Mouse (Mus musculus) MEL (cell line): ENCODE data around the gene Grk5. TPM values are rescaled to one million over a fixed set of nuclear protein-coding genes. Genes with fewer than 3 reads are reported as not detected.

ENCODE experiments used
- DNase-seq: peaks from one replicate; pipeline ENCODE4 v3.0.0; 2011; ENCODE audit warnings: low read depth, low spot score
- H3K27ac ChIP-seq: 2 replicates; pipeline ENCODE4 v1.5.1; 2012; ENCODE audit warnings: low read depth, mild to moderate bottlenecking, control low read depth, low read length, moderate library complexity; ENCODE audit not compliant: control insufficient read depth
- H3K27me3 ChIP-seq, 2 experiments: fragments of 150-350 bp in 1 of 2; sonication (generic) in 1 of 2; 2 replicates each; pipeline ENCODE4 v1.6.1; 2012; ENCODE audit warnings: low read length in 2 of 2, mild to moderate bottlenecking in 2 of 2, improper control_type of control experiment in 1 of 2, moderate library complexity in 1 of 2; ENCODE audit not compliant: insufficient read depth in 2 of 2, control insufficient read depth in 1 of 2
- H3K36me3 ChIP-seq, 2 experiments: 2 replicates each; pipeline ENCODE4 v1.6.1; 2012 to 2014; ENCODE audit warnings: low read length in 2 of 2, improper control_type of control experiment in 1 of 2, inconsistent platforms in 1 of 2, mild to moderate bottlenecking in 1 of 2; ENCODE audit not compliant: insufficient read depth in 2 of 2, control insufficient read depth in 1 of 2
- H3K4me1 ChIP-seq, 2 experiments: fragments of 150-350 bp in 1 of 2; sonication (generic) in 1 of 2; 2 replicates each; pipeline ENCODE4 v1.6.1; 2012; ENCODE audit warnings: low read length in 2 of 2, improper control_type of control experiment in 1 of 2, mild to moderate bottlenecking in 1 of 2; ENCODE audit not compliant: insufficient read depth in 2 of 2, control insufficient read depth in 1 of 2
- H3K4me3 ChIP-seq, 2 experiments: fragments of 150-350 bp in 1 of 2; sonication (generic) in 1 of 2; 2 replicates each; pipeline ENCODE4 v1.5.1; 2012; ENCODE audit warnings: low read depth in 2 of 2, low read length in 2 of 2, mild to moderate bottlenecking in 2 of 2, moderate library complexity in 2 of 2, control low read depth in 1 of 2, improper control_type of control experiment in 1 of 2; ENCODE audit not compliant: control insufficient read depth in 1 of 2, insufficient read depth in 1 of 2
- H3K79me2 ChIP-seq: 2 replicates; pipeline ENCODE4 v1.6.1; 2012; ENCODE audit warnings: mild to moderate bottlenecking, low read length, moderate library complexity; ENCODE audit not compliant: control insufficient read depth, poor library complexity, insufficient read depth
- H3K9ac ChIP-seq: 2 replicates; pipeline ENCODE4 v1.6.1; 2012; ENCODE audit warnings: low read depth, mild to moderate bottlenecking, control low read depth, low read length, moderate library complexity; ENCODE audit not compliant: control insufficient read depth, poor library complexity, severe bottlenecking
- H3K9me3 ChIP-seq: fragments of 150-350 bp; sonication (generic); replicated peaks from 2 replicates; pipeline ENCODE4 v1.6.1; 2012; ENCODE audit warnings: mild to moderate bottlenecking, low read length, improper control_type of control experiment, moderate library complexity; ENCODE audit not compliant: insufficient read depth
- BHLHE40 ChIP-seq: IDR thresholded peaks from 2 replicates; pipeline ENCODE4 v1.6.1; 2012; ENCODE audit warnings: low read depth, mild to moderate bottlenecking, inconsistent platforms, low read length, improper control_type of control experiment, borderline replicate concordance
- CHD2 ChIP-seq: IDR thresholded peaks from 2 replicates; pipeline ENCODE4 v1.6.1; 2011; ENCODE audit warnings: low read length, improper control_type of control experiment
- CTCF ChIP-seq, 3 experiments: IDR thresholded peaks in 2 of 3; conservative IDR thresholded peaks in 1 of 3; 2 replicates each; pipeline ENCODE4 v1.5.1; 2011 to 2012; ENCODE audit warnings: low read length in 3 of 3, low read depth in 2 of 3, mild to moderate bottlenecking in 2 of 3, improper control_type of control experiment in 1 of 3, inconsistent platforms in 1 of 3, mixed read lengths in 1 of 3, moderate library complexity in 1 of 3; ENCODE audit not compliant: control insufficient read depth in 1 of 3, insufficient read depth in 1 of 3, poor library complexity in 1 of 3, severe bottlenecking in 1 of 3
- E2F4 ChIP-seq: IDR thresholded peaks from 2 replicates; pipeline ENCODE4 v1.6.1; 2011; ENCODE audit warnings: low read depth, low read length, improper control_type of control experiment, borderline replicate concordance
- ELF1 ChIP-seq: IDR thresholded peaks from 2 replicates; pipeline ENCODE4 v1.6.1; 2014; ENCODE audit warnings: low read depth, mild to moderate bottlenecking, inconsistent platforms, low read length, improper control_type of control experiment, moderate library complexity
- ETS1 ChIP-seq: IDR thresholded peaks from 2 replicates; pipeline ENCODE4 v1.6.1; 2012; ENCODE audit warnings: low read depth, mild to moderate bottlenecking, inconsistent platforms, low read length, improper control_type of control experiment, moderate library complexity
- GATA1 ChIP-seq: IDR thresholded peaks from 2 replicates; pipeline ENCODE4 v1.6.1; 2011; ENCODE audit warnings: low read depth, low read length, improper control_type of control experiment
- HCFC1 ChIP-seq: IDR thresholded peaks from 2 replicates; pipeline ENCODE4 v1.6.1; 2012; ENCODE audit warnings: low read depth, mild to moderate bottlenecking, inconsistent platforms, low read length, improper control_type of control experiment, moderate library complexity
- JUND ChIP-seq: IDR thresholded peaks from 2 replicates; pipeline ENCODE4 v1.6.1; 2011; ENCODE audit warnings: low read depth, mild to moderate bottlenecking, improper control_type of control experiment, low read length
- MAX ChIP-seq: IDR thresholded peaks from 2 replicates; pipeline ENCODE4 v1.6.1; 2011; ENCODE audit warnings: low read length, improper control_type of control experiment
- MAZ ChIP-seq: IDR thresholded peaks from 2 replicates; pipeline ENCODE4 v1.6.1; 2012; ENCODE audit warnings: low read depth, mild to moderate bottlenecking, inconsistent platforms, low read length, improper control_type of control experiment
- MEF2A ChIP-seq: IDR thresholded peaks from 2 replicates; pipeline ENCODE4 v1.6.1; 2014; ENCODE audit warnings: low read depth, mild to moderate bottlenecking, inconsistent platforms, low read length, improper control_type of control experiment; ENCODE audit not compliant: poor library complexity, insufficient replicate concordance, severe bottlenecking; ENCODE audit errors: extremely low read depth
- MXI1 ChIP-seq: IDR thresholded peaks from 2 replicates; pipeline ENCODE4 v1.6.1; 2011; ENCODE audit warnings: mild to moderate bottlenecking, low read depth, low read length, improper control_type of control experiment
- MYB ChIP-seq: IDR thresholded peaks from 2 replicates; pipeline ENCODE4 v1.6.1; 2011; ENCODE audit warnings: mild to moderate bottlenecking, low read depth, low read length, improper control_type of control experiment
- MYC ChIP-seq: IDR thresholded peaks from 2 replicates; pipeline ENCODE4 v1.6.1; 2011; ENCODE audit warnings: low read depth, mild to moderate bottlenecking, low read length, improper control_type of control experiment, moderate library complexity
- NELFE ChIP-seq: IDR thresholded peaks from 2 replicates; pipeline ENCODE4 v1.6.1; 2011; ENCODE audit warnings: low read depth, low read length, improper control_type of control experiment
- POLR2A ChIP-seq, 2 experiments: IDR thresholded peaks; 2 replicates each; pipeline ENCODE4 v1.6.1; 2011 to 2012; ENCODE audit warnings: low read length in 2 of 2, mild to moderate bottlenecking in 2 of 2, control low read depth in 1 of 2, improper control_type of control experiment in 1 of 2, low read depth in 1 of 2, moderate library complexity in 1 of 2; ENCODE audit not compliant: control insufficient read depth in 1 of 2, insufficient read depth in 1 of 2, poor library complexity in 1 of 2
- POLR2AphosphoS2 ChIP-seq: IDR thresholded peaks from 2 replicates; pipeline ENCODE4 v1.6.1; 2011; ENCODE audit warnings: low read length, improper control_type of control experiment
- RAD21 ChIP-seq: IDR thresholded peaks from 2 replicates; pipeline ENCODE4 v1.6.1; 2011; ENCODE audit warnings: mild to moderate bottlenecking, low read depth, low read length, improper control_type of control experiment
- RCOR1 ChIP-seq: IDR thresholded peaks from 2 replicates; pipeline ENCODE4 v1.6.1; 2012; ENCODE audit warnings: low read depth, mild to moderate bottlenecking, inconsistent platforms, low read length, improper control_type of control experiment
- SIN3A ChIP-seq: IDR thresholded peaks from 2 replicates; pipeline ENCODE4 v1.6.1; 2012; ENCODE audit warnings: low read length, improper control_type of control experiment, inconsistent platforms
- SMC3 ChIP-seq: IDR thresholded peaks from 2 replicates; pipeline ENCODE4 v1.6.1; 2011; ENCODE audit warnings: low read depth, low read length, improper control_type of control experiment
- TBP ChIP-seq: IDR thresholded peaks from 2 replicates; pipeline ENCODE4 v1.8.0; 2011; ENCODE audit warnings: low read depth, low read length, improper control_type of control experiment
- TCF12 ChIP-seq: IDR thresholded peaks from 2 replicates; pipeline ENCODE4 v1.6.1; 2014; ENCODE audit warnings: low read depth, mild to moderate bottlenecking, inconsistent platforms, low read length, improper control_type of control experiment, moderate library complexity
- USF2 ChIP-seq, 2 experiments: IDR thresholded peaks; 2 replicates each; pipeline ENCODE4 v1.6.1; 2011 to 2012; ENCODE audit warnings: improper control_type of control experiment in 2 of 2, low read length in 2 of 2, borderline replicate concordance in 1 of 2, inconsistent platforms in 1 of 2, low read depth in 1 of 2, mild to moderate bottlenecking in 1 of 2; ENCODE audit not compliant: insufficient read depth in 1 of 2
- ZKSCAN1 ChIP-seq: IDR thresholded peaks from 2 replicates; pipeline ENCODE4 v1.6.1; 2012; ENCODE audit warnings: low read depth, mild to moderate bottlenecking, inconsistent platforms, low read length, improper control_type of control experiment, moderate library complexity
- ZMIZ1 ChIP-seq: IDR thresholded peaks from 2 replicates; pipeline ENCODE4 v1.6.1; 2012; ENCODE audit warnings: low read depth, mild to moderate bottlenecking, inconsistent platforms, low read length, improper control_type of control experiment, moderate library complexity
- polyA plus RNA-seq, 2 experiments: library from polyadenylated mRNA; stranded (reverse) in 1 of 2; unstranded in 1 of 2; fragments of >175 nt in 1 of 2; fragments of >200 nt in 1 of 2; gene quantifications; 2 replicates each; pipeline versions ENCODE4 v1.2.1 to v1.2.4; 2012; ENCODE audit warnings: low replicate concordance in 2 of 2, low read depth in 1 of 2; ENCODE audit not compliant: insufficient read length in 2 of 2, insufficient read depth in 1 of 2, missing spikeins in 1 of 2
- total RNA-seq: library from RNA; depleted of rRNA; stranded (reverse); fragments of 300-350 nt; gene quantifications from 2 replicates; pipeline ENCODE4 v1.2.3, GENCODE M21; 2012

Gene Grk5
- total and polyA plus RNA-seq, 3 experiments = 4.2 to 8.1 TPM; not detected in 1

DNA sequence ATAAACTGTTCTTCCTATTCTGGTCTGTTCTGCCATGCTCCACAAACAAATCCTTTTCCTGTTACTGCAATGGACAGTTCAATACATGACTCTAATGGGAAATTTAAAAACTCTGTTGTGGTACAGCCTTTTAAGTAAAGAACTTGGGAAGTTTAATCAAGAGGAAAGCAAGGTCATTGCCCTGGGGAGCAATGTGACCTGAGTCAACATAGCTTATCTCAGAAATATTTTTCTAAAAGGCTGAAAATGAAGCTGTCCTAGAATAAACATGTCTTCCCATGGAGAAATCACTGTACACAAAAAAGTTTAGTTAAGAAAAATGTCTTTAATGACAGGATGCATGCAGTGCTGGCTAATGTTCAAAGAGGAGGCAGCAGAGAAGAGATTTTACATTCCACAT lies 249.1 kb downstream of the Grk5 start:
- Histone ChIP-seq H3K4me1 (peaks cover 3 to 8% of the 10 kb centered on the region in 2 experiments), H3K4me3 (no peak overlapping the region), H3K79me2 (peaks cover 10% of the 10 kb centered on the region), H3K36me3 (peaks cover 0 to 11% of the 10 kb centered on the region in 2 experiments; a peak in 2 of 4 replicates), H3K9me3 (no peaks in the 10 kb centered on the region), H3K27me3 (no peaks in the 10 kb centered on the region), H3K9ac (no peak overlapping the region), H3K27ac (no peak overlapping the region)
- no peak for DNase-seq
- TF ChIP-seq MEF2A = no peak
- TF ChIP-seq USF2 (IDR thresholded peaks at IDR 0.05; ENCODE audit: borderline replicate concordance in 1 of 2, insufficient read depth in 1 of 2, low read depth in 1 of 2, low read length in 2 of 2) = no peak
- no peak for TF ChIP-seq CHD2
- no peak for TF ChIP-seq RCOR1
- no peak for TF ChIP-seq MXI1
- no peak for TF ChIP-seq SMC3
- no peak for TF ChIP-seq CTCF (IDR thresholded peaks at IDR 0.05 in 2 of 3, conservative IDR thresholded peaks at IDR 0.05 in 1 of 3; ENCODE audit: control insufficient read depth in 1 of 3, insufficient read depth in 1 of 3, low read depth in 2 of 3, low read length in 3 of 3, poor library complexity in 1 of 3, severe bottlenecking in 1 of 3)
- TF ChIP-seq BHLHE40 = no peak
- no peak for TF ChIP-seq JUND
- no peak for TF ChIP-seq E2F4
- no peak for TF ChIP-seq ZKSCAN1
- TF ChIP-seq MYB = no peak

- Histone ChIP-seq H3K4me1 (peaks cover 3 to 8% of the 10 kb centered on the region in 2 experiments), H3K27me3 (no peaks in the 10 kb centered on the region), H3K79me2 (peaks cover 10% of the 10 kb centered on the region), H3K27ac (peak within 1 kb of the TSS; percentile 53), H3K36me3 (peaks cover 0 to 11% of the 10 kb centered on the region in 2 experiments; a peak in 2 of 4 replicates), H3K4me3 (peak within 1 kb of the TSS; percentile 87 to 89), H3K9me3 (no peaks in the 10 kb centered on the region), H3K9ac (peak within 1 kb of the TSS; percentile 81)
- TF ChIP-seq MAZ = no peak
- peak; percentile 93 for TF ChIP-seq NELFE
- peak; percentile 71 for TF ChIP-seq MAX
- TF ChIP-seq MYC = 0 out of 2 replicates have a peak, but pooled peaks have one; percentile 26
- peak; percentile 79 for TF ChIP-seq SIN3A
- peak; percentile 72 for TF ChIP-seq ZMIZ1
- peak; percentile 69 to 97; a peak in 3 of 4 replicates for TF ChIP-seq POLR2A (IDR thresholded peaks at IDR 0.05; ENCODE audit: control insufficient read depth in 1 of 2, insufficient read depth in 1 of 2, low read depth in 1 of 2, low read length in 2 of 2, poor library complexity in 1 of 2)
- TF ChIP-seq TBP = peak; percentile 95
- TF ChIP-seq ELF1 = peak; percentile 59; the same call in 1 of the 2 replicates
- TF ChIP-seq RAD21 = no peak
- 0 out of 2 replicates have a peak, but pooled peaks have one; percentile 11 for TF ChIP-seq ETS1
- no peak for TF ChIP-seq GATA1
- TF ChIP-seq TCF12 = peak; percentile 39; the same call in 1 of the 2 replicates
- TF ChIP-seq HCFC1 = peak; percentile 83
- peak; percentile 83; the same call in 1 of the 2 replicates for TF ChIP-seq POLR2AphosphoS2
- DNase-seq = peak; percentile 99
Measured at GRCm38 (mm10) chr19:61140342-61141206, 251.0 kb downstream of the Grk5 start, which contains the start of gene Zfp950. TSS of gene Zfp950 (minus strand) at chr19:61140840.
